Mouse (Mus musculus): ENCODE measurements around the gene Gm3278. TPM values are rescaled to one million over a fixed set of nuclear protein-coding genes. Genes with fewer than 3 reads are reported as not detected.
"Not testable (repeated sequence)": the region's sequence is repeated elsewhere in the genome, so short reads cannot be mapped to it uniquely, and the experiment has no call there.

Gene Gm3278
- 0.07 TPM in 1 of 2 replicates, not detected in the other for polyA plus RNA-seq (2012; rRNA removed)

DNA sequence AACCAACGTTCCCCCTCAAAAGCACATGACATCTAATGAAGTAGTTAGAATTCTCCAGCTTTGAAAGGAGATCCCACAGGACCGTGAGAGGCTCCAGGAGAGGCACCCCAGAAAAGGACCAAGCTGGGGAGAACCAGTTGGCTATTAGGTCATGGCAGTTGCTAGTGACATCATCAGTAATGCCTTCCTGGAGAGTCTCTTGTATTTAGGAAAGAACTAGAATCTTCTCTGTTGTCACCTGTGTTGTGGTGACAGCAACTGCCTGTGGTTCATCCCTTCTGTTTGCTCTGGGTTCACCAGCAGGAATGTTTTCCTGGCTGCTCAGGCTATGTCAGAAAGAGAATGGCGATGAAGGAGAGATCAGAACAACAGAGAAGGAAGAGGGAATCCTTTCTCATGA lies at the start of gene Gm3278:
Gene Gm3278 (plus strand): TSS at position 301 of the 400 bp plus-strand sequence.
- not testable (repeated sequence) for DNase-seq (ENCODE audit: low read depth)

- DNase-seq (ENCODE audit: low read depth): not testable (repeated sequence)
Measured at GRCm38 (mm10) chr14:4855299-4855980, 36.8 kb upstream of the Gm3278 start, which contains the start of gene Gm3264. TSS of gene Gm3264 (plus strand) at chr14:4855576.

Other genes starting within 250 kb of the Gm3278 start
- gene Gm3239, start 228.2 kb upstream of the Gm3278 start, polyA plus RNA-seq (2012; rRNA removed): not detected in 2 replicates
- 0.14 TPM in 1 of 2 replicates, not detected in the other for gene Gm7876, start 183.2 kb upstream of the Gm3278 start, polyA plus RNA-seq (2012; rRNA removed)
- gene Gm3252, start 165.6 kb upstream of the Gm3278 start, polyA plus RNA-seq (2012; rRNA removed): 0.30 and 0.43 TPM in 2 replicates
- not detected in 2 replicates for gene Gm9602, start 116.1 kb upstream of the Gm3278 start, polyA plus RNA-seq (2012; rRNA removed)
- gene Gm3269, start 54.3 kb upstream of the Gm3278 start, polyA plus RNA-seq (2012; rRNA removed): not detected in 2 replicates
- gene Gm3264, start 36.8 kb upstream of the Gm3278 start, polyA plus RNA-seq (2012; rRNA removed): 0.74 TPM in 1 of 2 replicates, not detected in the other
- gene Gm8297, start 91.5 kb downstream of the Gm3278 start, polyA plus RNA-seq (2012; rRNA removed): not detected in 2 replicates
- not detected in 2 replicates for gene Gm3298, start 123.5 kb downstream of the Gm3278 start, polyA plus RNA-seq (2012; rRNA removed)
- not detected in 2 replicates for gene 4930555G01Rik, start 158.2 kb downstream of the Gm3278 start, polyA plus RNA-seq (2012; rRNA removed)
- 0.14 and 0.54 TPM in 2 replicates for gene Gm8281, start 178.6 kb downstream of the Gm3278 start, polyA plus RNA-seq (2012; rRNA removed)
- gene Gm8279, start 239.1 kb downstream of the Gm3278 start, polyA plus RNA-seq (2012; rRNA removed): not detected in 2 replicates